Mouse (Mus musculus) bone marrow, adult 2 months (tissue): ENCODE measurements around the gene Hoxa9.

Experiments
- CTCF ChIP-seq: fragments of 200-500 bp; IDR thresholded peaks from 2 replicates; pipeline ENCODE4 v1.5.1; 2011; ENCODE audit warnings: low read length, control low read depth; ENCODE audit not compliant: control insufficient read depth, insufficient read depth
- POLR2A ChIP-seq: fragments of 200-500 bp; IDR thresholded peaks from 2 replicates; pipeline ENCODE4 v1.6.1; 2011; ENCODE audit warnings: low read depth, mild to moderate bottlenecking, control low read depth, low read length, borderline replicate concordance; ENCODE audit not compliant: control insufficient read depth

DNA sequence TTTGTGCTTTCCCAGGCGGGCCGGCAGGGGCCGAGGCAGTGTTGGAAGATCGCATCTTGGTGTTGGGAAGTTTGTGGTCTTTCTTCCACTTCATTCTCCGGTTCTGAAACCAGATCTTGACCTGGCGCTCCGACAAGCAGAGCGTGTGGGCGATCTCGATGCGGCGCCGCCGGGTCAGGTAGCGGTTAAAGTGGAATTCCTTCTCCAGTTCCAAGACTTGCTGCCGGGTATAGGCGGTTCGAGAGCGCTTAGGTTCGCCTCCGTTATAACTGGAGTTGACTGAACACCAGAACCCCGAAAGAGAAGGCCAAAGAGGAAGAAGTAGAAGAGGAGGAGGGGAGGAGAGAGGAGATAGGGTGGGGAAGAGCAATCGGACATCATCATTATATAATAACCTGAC, 40.5 kb downstream of the Hoxa9 start:
- no peak for TF ChIP-seq CTCF
- no peak for TF ChIP-seq POLR2A
